Mouse (Mus musculus): ENCODE measurements around the gene Grb2.
"Not testable (repeated sequence)": the region's sequence is repeated elsewhere in the genome, so short reads cannot be mapped to it uniquely, and the experiment has no call there.

Grb2 gene

DNA sequence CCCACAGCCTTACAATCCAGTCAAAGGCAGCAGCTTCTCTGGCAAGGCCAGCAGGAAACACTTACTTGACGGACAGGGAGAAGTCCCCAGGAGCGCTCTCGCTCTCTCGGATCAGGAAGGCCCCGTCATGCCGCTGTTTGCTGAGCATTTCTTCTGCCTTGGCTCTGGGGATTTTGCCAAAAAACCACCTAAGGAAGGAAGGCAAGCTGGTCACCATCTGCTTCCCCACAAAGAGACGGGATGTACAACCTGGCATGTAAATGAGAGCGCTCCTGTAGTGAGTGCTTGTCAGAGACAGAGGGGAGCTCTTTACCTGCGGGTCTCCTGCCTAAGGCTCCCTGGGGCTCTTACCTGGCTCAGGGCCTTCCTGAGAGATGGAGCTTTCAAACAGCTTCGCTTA, 58.7 kb downstream of the Grb2 start:
- DNase-seq (ENCODE audit: low spot score in 2 of 2) = no peak

DNA sequence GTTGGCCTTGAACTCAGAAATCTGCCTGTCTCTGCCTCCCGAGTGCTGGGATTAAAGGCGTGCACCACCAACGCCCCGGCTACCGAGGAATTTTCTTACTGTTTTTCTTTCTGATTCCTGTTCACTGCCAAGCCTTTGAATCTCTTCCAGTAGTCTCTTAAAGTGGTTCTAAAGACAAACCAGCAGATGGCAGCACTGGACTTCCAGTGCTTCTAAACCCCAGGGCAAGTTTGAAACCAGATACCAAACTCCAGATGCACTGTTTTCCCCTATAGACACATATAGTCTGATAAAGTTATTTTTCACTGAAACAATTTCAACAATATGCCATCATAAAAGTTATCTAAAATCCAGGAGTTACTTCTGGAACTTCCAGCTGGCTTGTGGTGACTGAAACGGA, 60.9 kb downstream of the Grb2 start:
- DNase-seq (ENCODE audit: low spot score in 2 of 2) = no peak

DNA sequence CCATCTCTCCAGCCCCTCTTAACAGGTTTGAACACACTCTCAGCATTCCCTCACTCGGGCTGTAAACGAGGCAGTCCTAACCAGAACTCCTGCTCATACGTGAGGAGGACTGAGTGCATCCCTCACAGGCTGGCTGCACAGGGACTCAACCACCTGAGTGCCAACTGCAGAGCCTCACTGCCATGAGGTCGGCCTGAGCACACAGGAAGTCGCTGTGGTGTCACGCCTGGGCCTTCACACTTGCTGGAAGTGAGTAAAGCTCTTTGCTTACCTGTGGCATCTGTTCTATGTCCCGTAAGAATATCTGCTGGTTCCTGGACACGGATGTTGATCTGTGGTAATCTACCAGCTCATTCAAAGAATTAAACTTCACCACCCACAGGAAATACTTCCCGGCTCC, 62.0 kb downstream of the Grb2 start:
- DNase-seq (ENCODE audit: low spot score in 2 of 2) = no peak

DNA sequence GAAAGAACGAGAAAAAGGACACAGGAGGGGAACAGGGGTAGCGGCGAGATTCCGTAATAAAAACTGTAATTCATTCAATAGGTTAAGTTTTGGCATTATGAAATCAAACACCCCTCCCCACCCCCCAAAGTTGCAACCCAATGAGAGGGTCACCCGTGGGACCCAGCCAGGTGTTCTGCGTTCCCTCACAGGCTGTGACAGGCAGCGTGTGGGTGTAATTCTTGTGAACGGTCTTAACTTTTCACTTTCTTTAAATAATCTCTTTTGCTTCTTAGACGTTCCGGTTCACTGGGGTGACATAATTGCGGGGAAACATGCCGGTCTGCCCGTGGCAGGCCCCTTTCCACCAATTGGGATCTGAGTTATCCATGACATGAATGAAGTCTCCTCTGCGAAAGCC, 62.9 kb downstream of the Grb2 start:
- not testable (repeated sequence) for DNase-seq (ENCODE audit: low spot score in 2 of 2)

DNA sequence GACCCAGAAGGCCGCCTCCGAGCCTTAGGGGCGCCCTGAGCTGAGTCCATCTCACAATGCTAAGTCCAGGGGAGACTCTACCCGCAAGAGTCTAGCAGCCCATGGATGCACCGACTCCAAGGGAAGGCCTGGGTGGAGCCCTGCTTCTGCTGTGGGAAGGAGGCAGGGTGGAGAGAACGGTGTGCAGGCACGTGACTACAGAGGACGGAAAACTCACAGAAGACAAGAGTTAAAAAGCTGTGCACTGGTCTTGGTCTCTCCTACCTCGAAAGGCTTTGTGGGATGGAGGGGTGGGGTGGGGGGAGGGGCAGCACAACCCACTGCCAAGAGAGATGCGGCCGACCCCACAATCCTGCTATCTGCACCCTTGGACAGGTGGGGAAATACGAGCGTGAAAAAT, 64.1 kb downstream of the Grb2 start:
- DNase-seq (ENCODE audit: low spot score in 2 of 2) = no peak

DNA sequence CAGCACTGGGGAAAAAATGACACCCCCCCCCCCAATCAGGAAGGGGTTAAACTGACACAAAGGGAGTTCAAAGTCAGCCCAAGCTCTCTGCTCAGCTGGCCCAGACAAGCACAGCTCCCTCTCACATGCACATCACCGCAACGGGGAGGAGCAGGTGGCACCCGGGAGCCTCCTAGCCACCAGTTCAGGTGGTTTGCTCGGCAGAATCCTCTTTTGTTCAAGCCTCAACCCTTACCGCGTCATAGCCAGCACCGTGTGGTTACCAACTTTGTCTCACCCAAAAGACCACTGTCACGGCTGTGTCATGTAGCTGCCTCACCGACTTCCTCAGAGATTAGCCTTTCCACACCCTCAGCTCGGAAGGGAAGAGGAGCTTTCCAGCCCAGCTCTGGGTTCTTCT, 65.1 kb downstream of the Grb2 start:
- no peak for DNase-seq (ENCODE audit: low spot score in 2 of 2)

DNA sequence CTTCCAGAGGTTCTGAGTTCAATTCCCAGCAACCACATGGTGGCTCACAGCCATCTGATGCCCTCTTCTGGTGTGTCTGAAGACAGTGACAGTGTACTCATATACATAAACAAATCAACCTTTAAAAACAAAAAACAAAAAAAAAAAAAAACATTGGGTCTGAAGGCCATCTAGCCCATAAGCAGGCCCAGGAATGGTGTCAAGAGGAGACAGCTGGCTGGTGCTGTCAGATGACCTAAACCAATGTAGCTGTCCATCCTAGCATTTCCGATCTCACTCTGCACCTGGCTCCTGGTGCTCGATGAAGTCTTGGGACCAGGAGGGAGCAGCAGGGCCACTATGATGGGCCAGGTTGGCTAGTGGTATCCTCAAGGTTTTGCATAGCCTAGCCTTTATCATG, 65.7 kb downstream of the Grb2 start:
- no peak for DNase-seq (ENCODE audit: low spot score in 2 of 2)

DNA sequence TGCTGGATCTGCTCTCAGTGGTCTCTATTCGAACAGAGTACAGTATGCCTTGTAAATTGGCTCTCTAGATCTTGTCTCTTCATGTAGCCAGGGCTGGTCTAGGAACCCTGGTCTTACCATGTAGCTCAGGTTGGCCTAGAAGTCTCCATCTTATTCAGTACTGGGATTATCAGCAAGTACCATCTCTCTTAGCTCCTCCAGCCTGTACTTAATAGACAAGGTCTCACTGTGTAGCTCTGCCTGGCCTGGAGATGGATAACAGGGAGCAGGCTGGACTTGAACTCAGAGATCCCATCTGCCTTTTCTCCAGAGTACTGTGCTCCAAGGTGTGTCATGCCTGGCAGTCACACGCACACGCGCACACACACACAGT, 66.7 kb downstream of the Grb2 start:
- no peak for DNase-seq (ENCODE audit: low spot score in 2 of 2)

DNA sequence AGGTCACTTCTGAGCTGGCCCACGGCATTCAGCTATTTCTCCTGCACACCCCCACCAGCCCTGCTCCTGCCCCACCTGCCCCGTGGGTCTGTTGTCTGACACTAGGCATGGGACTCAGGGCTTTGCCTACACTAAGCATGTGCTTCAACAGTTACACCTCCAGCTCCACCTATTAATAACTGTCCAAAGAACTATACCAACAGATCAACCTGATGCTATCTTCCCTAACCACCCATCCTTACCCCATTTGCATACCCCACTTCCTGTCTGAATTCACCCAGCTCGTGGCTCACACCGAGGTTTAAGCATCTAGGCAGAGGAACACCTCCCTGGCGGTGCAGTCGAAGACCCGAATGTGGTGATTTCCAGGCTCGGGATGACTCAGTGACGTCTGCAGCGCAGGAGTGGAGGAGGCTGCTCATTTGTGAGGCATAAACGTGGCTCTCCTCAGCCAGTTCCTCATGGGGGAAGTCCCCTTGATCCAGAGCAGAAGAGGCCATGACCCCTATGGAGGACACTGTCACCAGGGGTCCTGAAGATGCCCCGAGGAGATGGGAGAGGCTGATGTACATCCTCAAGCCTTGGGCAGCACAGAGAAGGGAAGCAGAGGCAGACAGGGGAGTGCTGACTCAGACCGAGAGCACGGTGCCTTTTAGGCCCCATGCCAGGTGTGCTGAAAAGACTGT, 67.3 kb downstream of the Grb2 start:
- DNase-seq (ENCODE audit: low spot score in 2 of 2) = no peak

DNA sequence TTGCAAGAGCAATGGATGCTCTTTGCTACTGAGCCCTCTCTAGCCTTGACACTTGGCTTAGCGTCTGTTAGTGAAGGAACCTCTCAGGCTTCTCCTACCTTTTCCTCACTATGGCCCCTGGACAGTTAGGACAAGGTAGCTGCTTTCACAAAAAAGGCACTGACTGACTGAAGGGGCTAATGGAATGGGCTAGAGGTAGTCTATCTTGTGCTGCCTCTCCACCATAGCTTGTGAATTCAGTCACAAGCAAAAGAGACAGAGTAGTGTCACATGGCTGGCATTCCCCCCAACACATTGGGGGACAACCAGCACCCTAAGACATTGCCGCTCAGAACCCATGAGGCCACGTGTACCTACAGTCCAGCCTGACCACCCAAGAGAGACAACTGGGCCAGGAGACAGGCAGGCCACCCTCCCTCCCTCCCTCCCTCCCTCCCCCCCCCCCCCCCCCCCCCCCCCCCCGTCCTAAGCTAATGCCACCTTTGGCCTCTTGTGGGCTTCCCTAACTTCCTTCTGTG, 68.0 kb downstream of the Grb2 start:
- no peak for DNase-seq (ENCODE audit: low spot score in 2 of 2)

DNA sequence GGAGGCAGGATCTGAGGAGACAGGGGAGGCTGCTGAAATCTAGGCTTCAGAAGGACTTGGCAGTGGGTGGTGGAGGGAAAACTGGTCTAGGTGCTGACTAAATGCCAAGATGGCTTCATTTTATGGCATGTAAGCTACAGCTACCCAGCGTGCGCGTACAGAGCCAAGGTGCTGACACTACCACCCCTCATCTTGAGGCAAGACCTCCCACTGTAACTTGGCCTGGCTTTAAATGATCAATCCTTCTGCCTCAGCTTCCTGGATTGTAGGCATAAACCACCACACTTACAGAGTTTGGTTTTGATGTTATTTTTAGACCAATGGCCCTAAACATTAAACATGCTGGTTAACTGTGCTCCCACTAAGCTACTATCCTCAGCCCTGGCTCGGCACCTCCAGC, 68.9 kb downstream of the Grb2 start:
- DNase-seq (ENCODE audit: low spot score in 2 of 2) = no peak

DNA sequence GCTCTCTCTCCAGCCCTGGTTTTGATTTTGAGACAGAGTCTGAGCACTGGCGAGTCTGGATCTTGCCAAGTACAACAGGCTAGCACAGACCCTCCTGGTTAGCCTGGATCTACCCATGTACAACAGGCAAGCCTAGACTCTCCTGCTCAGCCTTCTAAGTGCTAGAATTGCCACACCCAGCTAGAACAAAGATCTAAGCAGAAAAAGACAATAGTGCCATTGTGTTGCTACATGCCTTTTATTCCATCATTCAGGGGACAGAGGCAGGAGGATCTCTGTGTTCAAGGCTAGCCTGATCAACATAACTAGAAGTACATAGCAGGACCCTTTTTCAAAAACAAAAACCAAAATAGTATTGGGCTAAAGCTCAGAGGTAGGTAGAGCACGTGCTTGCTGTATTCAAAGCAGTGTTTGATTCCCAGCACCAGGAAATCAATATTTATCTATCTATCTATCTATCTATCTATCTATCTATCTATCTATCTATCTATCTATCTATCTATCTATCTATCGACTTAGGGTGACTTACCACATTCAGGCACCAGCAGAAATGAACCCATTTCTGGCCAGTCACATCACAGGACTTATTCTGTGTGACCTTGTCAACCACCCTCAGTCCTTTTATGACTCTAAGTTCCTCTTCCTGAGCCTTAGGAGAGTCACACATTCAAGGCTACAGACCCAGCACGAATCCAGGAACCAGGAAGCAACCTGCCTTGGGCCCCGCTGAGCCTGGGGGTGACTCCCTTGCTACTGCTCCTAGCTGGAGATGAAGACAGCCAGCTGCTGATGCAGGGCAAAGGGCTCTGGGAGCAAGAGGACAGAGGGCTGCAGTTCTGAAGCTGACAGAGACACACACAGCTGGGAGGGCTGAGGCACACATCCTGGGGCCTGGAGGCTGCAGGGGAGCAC, 69.6 kb downstream of the Grb2 start:
- no peak for DNase-seq (ENCODE audit: low spot score in 2 of 2)

DNA sequence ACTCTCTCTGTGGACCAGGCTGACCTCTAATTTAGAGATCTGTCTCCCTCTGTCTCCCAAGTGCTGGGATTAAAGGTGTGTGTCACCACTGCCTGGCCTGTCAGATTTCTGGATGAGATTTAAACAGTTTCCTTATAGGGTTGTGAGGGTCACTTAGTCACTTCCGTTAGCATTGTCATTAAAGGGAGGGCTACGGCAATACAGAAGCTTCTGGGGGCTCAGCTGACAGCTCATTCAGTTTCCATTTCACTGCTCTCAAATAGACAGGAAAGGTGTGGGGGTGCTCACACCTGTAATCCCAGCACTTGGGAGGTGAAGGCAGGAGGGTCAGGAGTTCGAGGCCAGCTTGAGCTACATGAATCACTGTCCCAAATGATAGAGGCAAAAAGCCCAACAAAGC, 71.4 kb downstream of the Grb2 start:
- DNase-seq (ENCODE audit: low spot score in 2 of 2) = no peak

DNA sequence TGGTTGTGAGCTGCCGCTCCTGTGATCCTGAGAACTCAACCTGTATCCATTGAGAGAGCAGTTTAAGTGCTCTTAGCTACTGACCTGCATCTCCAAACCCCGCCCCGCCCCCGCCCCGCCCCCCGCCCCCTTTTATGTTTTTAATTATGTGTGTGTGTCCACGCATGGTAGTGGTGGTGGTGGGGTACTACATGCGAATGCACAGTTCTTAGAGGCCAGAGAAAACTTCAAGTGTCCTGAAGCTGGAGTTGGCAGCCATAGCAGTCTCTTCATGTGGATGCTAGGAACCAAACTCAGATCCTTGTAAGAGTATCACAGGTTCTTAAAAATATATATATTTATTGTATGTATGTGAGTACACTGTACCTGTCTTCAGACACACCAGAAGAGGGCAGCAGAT, 72.9 kb downstream of the Grb2 start:
- DNase-seq (ENCODE audit: low spot score in 2 of 2) = no peak

DNA sequence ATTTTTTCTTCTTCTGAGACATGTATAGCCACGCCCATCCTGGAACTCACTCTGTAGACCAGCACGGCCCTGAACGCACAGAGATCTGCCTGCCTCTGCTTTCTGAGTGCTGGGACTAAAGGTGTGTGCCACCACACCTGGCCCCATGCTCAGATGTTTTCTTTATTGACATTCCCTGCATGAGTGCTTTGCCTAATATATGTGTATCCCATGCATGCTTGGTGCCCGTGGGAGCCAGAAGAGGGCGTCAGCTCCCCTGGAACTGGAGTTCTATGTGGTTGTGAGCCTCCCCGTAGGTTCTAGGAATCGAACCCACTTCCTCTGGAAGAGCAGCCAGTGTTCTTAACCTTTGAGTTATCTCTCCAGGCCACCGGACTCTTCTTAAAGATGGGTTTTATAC, 73.4 kb downstream of the Grb2 start:
- no peak for DNase-seq (ENCODE audit: low spot score in 2 of 2)

DNA sequence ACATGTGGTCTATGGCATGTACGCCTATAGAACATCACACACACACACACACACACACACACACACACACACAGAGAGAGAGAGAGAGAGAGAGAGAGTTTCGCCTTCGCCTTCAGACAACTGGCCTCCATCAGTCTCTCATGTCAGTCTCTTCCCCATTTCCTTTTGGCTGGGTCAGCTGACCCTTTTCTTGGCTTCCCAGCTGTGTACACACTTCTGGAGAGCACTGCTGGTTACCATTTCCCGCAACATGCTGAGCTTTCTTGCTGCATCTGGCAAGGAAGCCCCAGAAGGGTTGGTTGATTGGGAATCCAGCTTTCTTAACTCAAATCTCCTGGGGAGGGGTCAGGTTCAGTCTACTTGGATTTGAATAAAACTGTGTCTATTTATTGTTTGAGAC, 74.3 kb downstream of the Grb2 start:
- no peak for DNase-seq (ENCODE audit: low spot score in 2 of 2)

DNA sequence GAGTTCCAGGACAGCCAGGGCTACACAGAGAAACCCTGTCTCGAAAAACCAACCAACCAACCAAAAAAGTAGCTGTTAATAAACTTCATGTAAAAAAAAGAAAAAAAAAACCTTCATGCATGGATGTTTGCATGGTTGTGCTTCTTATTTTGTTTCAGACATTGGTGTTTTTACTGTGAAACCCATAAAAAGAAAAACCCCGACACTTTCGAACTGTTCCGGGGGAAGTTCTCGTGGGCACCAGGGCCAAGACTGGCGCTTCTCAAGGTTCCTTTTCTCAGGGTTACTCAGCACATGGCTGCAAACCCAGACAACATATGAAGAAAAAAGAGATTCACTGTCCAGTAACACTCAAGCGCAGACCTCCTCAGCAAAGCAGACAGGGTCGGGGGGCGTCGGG, 75.5 kb downstream of the Grb2 start:
- no peak for DNase-seq (ENCODE audit: low spot score in 2 of 2)

DNA sequence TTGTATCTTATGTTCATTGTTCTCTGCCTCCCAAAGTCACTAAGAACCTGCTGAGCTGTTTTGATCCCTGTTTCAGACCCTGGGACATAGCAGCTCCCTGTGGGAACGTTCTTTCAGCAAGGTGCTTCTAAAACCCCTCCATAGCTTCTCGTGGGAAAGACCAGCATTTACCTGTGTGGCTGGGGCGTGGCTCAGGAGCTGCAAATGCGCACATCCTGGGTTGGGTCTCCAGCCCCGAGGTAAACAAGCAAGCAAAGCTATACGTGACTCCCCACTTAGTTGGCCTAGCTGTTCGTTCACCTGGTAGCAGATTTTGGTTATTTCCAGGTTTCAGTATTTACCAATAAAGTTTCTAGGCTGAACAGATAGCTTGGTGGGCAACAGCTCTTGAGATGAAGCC, 76.2 kb downstream of the Grb2 start:
- no peak for DNase-seq (ENCODE audit: low spot score in 2 of 2)

DNA sequence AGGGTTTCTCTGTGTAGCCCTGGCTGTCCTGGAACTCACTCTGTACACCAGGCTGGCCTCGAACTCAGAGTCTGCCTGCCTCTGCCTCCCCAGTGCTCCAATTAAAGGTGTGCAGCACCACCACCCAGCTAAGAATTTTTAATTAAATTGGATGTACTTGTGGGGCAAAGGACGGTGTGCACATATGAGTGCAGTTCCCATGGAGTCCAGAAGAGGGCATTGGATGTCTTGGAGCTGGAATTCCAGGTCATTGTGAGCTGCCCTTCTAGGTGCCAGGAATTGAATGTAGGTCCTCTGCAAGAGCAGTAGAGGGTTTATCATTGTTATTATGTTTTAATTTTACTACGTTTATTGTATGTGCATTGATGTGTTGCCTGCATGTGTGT, 76.9 kb downstream of the Grb2 start:
- DNase-seq (ENCODE audit: low spot score in 2 of 2) = no peak

DNA sequence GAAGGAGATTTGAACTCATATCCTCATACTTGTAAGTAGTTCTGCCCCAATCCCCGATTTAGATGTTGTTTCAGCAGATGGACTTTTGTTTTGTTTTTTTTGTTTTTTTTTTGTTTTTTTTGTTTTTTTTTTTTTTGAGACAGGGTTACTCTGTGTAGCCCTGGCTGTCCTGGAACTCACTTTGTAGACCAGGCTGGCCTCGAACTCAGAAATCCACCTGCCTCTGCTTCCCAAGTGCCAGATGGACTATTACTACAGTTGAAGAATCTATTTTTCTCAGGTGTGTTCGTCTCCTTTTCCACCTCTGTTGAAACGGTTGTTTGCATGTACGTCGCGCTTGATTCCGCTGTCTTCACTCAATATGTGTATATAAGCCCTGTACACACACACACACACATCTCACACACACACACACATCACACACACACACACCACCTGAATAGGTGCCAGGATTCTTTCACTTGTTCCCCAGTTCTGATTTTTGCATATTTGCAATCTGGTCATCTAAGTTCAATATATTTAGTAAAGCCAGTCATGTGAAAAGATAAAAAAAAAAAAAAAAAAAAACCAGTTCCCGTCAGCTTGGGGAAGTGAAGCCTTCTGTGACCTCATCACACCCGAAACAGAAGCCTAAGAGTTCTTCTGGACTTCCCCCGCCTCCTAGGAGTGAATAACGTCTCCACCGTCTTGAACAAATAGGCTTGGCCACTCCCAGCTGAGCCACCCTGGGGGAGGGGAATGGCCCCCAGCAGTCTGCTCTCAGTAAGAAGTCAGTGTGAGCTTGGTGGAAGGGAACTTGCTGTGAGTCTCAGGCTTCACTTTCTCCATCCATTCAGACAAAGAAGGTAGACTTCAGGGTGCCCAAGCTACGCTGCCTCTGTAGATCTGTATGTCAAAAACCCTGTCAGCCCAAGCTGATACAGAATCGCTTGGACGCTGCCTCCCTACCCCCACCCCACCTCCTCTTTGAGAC, 77.6 kb downstream of the Grb2 start:
- DNase-seq (ENCODE audit: low spot score in 2 of 2) = no peak

DNA sequence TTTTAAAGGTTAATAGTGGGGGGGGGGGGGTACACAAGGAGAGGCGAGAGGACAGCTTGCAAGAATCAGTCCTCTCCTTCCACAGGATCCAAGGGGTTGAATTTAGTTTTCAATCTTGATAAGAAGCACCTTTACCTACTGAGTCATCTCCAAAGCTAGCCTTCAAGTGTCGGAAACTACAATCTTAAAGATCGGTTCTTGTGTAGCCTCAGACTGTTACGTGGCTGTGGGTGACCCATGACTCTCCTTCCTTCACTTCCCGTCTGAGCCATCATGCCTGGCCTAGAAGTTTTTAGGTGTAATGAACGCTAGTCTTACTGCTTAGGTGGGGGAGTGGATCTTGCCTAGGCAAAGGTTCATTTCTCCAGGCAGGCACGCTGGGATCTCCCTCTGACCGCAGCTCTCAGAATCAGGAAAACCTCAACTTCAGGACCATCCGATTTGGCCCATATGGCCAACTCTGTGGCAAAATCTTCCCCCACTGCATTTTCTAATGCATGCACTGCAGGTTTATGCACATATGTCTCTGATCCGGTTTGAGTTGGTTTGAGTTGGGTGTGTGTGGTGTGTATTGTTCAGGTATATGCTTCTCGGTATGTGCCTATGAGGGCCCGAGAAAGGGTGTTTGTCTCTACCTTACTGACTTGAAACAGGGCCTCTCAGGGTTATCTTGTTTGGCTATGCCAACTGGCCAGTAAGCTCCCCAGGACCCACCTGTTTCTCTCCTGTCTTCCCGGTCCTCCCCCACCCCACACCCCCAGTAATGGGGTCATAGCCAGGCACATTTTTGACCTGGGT, 78.5 kb downstream of the Grb2 start:
- DNase-seq (ENCODE audit: low spot score in 2 of 2) = no peak

All from frontal cortex, postnatal 25 days (tissue).